Mouse (Mus musculus): ENCODE measurements at regions not wholly inside any gene's neighbourhood (a gene's known extent, or its start where the extent isn't known, plus 50 kb on each side); places are given as distances from the start of the nearest gene placed in this dataset.

- 66% methylated on average over 8 of the region's 8 CpGs for WGBS
- H3K9ac ChIP-seq (replicated peaks; ENCODE audit: low read depth, low read length) = no peak overlapping the region
Observed at GRCm38 (mm10) chr4:127635262-127635661, 277.3 kb upstream of the Gjb5 start.

DNA sequence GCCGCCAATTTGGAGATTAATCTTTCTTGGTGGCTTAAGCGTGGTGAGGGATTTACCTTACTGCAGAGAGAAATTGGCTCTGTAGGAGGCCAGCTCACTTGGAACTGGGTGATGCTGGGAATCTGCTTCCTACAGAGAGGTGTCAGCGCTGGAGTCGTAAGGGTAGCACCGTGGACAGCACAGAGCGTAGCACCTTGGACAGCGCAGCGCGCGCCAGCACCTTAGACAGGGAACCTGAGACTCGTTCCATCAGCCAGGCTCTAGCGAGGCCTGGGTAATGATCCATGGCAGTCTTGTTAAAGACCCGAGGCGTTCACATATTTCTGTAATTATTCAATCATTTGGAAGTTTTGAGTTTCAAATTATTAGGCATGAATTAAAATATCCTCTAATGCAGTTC is 261.9 kb upstream of the Gjb5 start:
- Histone ChIP-seq H3K9me3 (replicated peaks; ENCODE audit: control insufficient read depth, low read length) (no peaks in the 10 kb centered on the region), H3K27me3 (ENCODE audit: control insufficient read depth, insufficient read depth, low read length) (no peaks in the 10 kb centered on the region), H3K4me3 (ENCODE audit: low read depth, low read length) (no peak overlapping the region), H3K36me3 (replicated peaks; ENCODE audit: control insufficient read depth, insufficient read depth, low read length) (no peaks in the 10 kb centered on the region), H3K4me2 (ENCODE audit: low read depth, low read length) (no peak overlapping the region), H3K9ac (replicated peaks; ENCODE audit: low read depth, low read length) (no peak overlapping the region), H3K27ac (ENCODE audit: low read depth) (no peak overlapping the region), H3K4me1 (ENCODE audit: control insufficient read depth, insufficient read depth) (no peaks in the 10 kb centered on the region)
- ATAC-seq (ENCODE audit: insufficient read depth, low read depth) (peak; percentile 81), DNase-seq (ENCODE audit: low spot score) (peak; percentile 43)
- TF ChIP-seq EP300 (IDR thresholded peaks at IDR 0.05; ENCODE audit: low read depth) = no peak
- TF ChIP-seq CTCF (IDR thresholded peaks at IDR 0.05; ENCODE audit: low read depth) = no peak
- 4% methylated on average over 14 of the region's 14 CpGs for WGBS

More at GRCm38 (mm10) chr4:127635262-127635661, 277.3 kb upstream of the Gjb5 start:
- ATAC-seq (ENCODE audit: insufficient read depth, low read depth) (no peak), DNase-seq (ENCODE audit: low spot score) (no peak)
- H3K4me3 ChIP-seq (ENCODE audit: low read depth, low read length) = no peak overlapping the region
- H3K9me3 ChIP-seq (replicated peaks; ENCODE audit: control insufficient read depth, low read length) = no peaks in the 10 kb centered on the region
- no peaks in the 10 kb centered on the region for H3K27me3 ChIP-seq (ENCODE audit: control insufficient read depth, insufficient read depth, low read length)
- no peak overlapping the region for H3K4me2 ChIP-seq (ENCODE audit: low read depth, low read length)
- TF ChIP-seq CTCF (IDR thresholded peaks at IDR 0.05; ENCODE audit: low read depth) = no peak
- TF ChIP-seq EP300 (IDR thresholded peaks at IDR 0.05; ENCODE audit: low read depth) = no peak
- no peaks in the 10 kb centered on the region for H3K4me1 ChIP-seq (ENCODE audit: control insufficient read depth, insufficient read depth)
- no peak overlapping the region for H3K27ac ChIP-seq (ENCODE audit: low read depth)
- no peaks in the 10 kb centered on the region for H3K36me3 ChIP-seq (replicated peaks; ENCODE audit: control insufficient read depth, insufficient read depth, low read length)

- TF ChIP-seq EP300 (IDR thresholded peaks at IDR 0.05; ENCODE audit: low read depth) = no peak
- peak; percentile 36 for TF ChIP-seq CTCF (IDR thresholded peaks at IDR 0.05; ENCODE audit: low read depth)
- Histone ChIP-seq H3K4me1 (ENCODE audit: control insufficient read depth, insufficient read depth) (no peaks in the 10 kb centered on the region), H3K27me3 (ENCODE audit: control insufficient read depth, insufficient read depth, low read length) (no peaks in the 10 kb centered on the region), H3K9me3 (replicated peaks; ENCODE audit: control insufficient read depth, low read length) (no peaks in the 10 kb centered on the region), H3K9ac (replicated peaks; ENCODE audit: low read depth, low read length) (no peak overlapping the region), H3K27ac (ENCODE audit: low read depth) (no peak overlapping the region), H3K4me3 (ENCODE audit: low read depth, low read length) (no peak overlapping the region), H3K36me3 (replicated peaks; ENCODE audit: control insufficient read depth, insufficient read depth, low read length) (no peaks in the 10 kb centered on the region), H3K4me2 (ENCODE audit: low read depth, low read length) (no peak overlapping the region)
- no peak for ATAC-seq (ENCODE audit: insufficient read depth, low read depth)
- WGBS = 47% methylated on average over 8 of the region's 8 CpGs
- DNase-seq (ENCODE audit: low spot score) = no peak
Observed at GRCm38 (mm10) chr4:127612761-127613160, 254.8 kb upstream of the Gjb5 start.

- no peak for ATAC-seq (ENCODE audit: insufficient read depth, low read depth)
- WGBS = 67% methylated on average over 8 of the region's 8 CpGs
- no peaks in the 10 kb centered on the region for H3K27me3 ChIP-seq (ENCODE audit: control insufficient read depth, insufficient read depth, low read length)
- H3K4me2 ChIP-seq (ENCODE audit: low read depth, low read length) = no peak overlapping the region
- H3K4me3 ChIP-seq (ENCODE audit: low read depth, low read length) = no peak overlapping the region
- H3K9me3 ChIP-seq (replicated peaks; ENCODE audit: control insufficient read depth, low read length) = no peaks in the 10 kb centered on the region
- H3K4me1 ChIP-seq (ENCODE audit: control insufficient read depth, insufficient read depth) = no peaks in the 10 kb centered on the region
- TF ChIP-seq CTCF (IDR thresholded peaks at IDR 0.05; ENCODE audit: low read depth) = no peak
- TF ChIP-seq EP300 (IDR thresholded peaks at IDR 0.05; ENCODE audit: low read depth) = no peak
- H3K9ac ChIP-seq (replicated peaks; ENCODE audit: low read depth, low read length) = no peak overlapping the region
- no peak overlapping the region for H3K27ac ChIP-seq (ENCODE audit: low read depth)
- DNase-seq (ENCODE audit: low spot score) = no peak
- H3K36me3 ChIP-seq (replicated peaks; ENCODE audit: control insufficient read depth, insufficient read depth, low read length) = no peaks in the 10 kb centered on the region
Observed at GRCm38 (mm10) chr4:127600919-127601318, 242.9 kb upstream of the Gjb5 start.

DNA sequence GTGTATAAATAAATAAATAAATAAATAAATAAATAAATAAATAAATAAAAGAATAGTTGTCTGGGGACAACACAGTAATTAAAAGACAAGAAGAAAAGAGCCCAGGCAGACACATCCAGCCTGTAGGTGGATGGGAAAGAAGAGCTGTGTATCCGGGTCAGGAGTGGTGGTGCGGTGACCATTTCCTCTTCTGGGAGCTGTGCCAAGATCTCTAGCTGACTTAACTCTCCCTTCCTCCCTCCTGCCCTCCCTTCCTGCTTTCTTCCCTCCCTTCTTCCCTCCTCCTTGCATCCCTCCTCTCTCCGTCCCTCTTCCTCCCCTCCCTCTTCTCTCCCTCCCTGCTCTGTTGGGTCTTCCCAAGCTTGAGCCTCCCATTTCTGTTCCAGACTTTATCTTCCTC is 240.6 kb upstream of the Gjb5 start:
- TF ChIP-seq CTCF (IDR thresholded peaks at IDR 0.05; ENCODE audit: low read depth) = no peak
- TF ChIP-seq EP300 (IDR thresholded peaks at IDR 0.05; ENCODE audit: low read depth) = no peak
- no peak for ATAC-seq (ENCODE audit: insufficient read depth, low read depth)

DNA sequence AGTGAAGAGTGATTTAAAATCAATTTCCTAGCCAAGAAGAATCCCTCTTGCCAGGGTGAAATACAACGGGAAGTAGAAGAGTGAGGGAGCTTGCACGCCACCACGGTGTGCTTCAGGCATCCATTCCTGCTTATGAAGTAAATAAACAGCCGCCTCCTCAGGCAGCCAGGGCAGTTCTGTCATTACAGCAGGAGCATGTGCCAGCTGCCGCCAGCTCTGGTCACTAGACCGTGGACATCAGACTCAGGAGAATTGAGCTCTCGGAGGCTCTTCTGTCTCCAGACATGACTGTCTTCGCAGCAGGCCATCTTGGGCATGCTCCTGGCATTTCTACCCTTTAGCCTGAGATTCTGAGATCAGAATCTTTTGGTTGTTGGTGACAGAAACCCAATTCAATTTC is 236.1 kb upstream of the Gjb5 start:
- H3K4me1 ChIP-seq (ENCODE audit: control insufficient read depth, insufficient read depth) = no peaks in the 10 kb centered on the region
- 79% methylated on average over 8 of the region's 8 CpGs for WGBS

More for the DNA sequence above, 240.6 kb upstream of the Gjb5 start:
- Histone ChIP-seq H3K36me3 (replicated peaks; ENCODE audit: control insufficient read depth, insufficient read depth, low read length) (no peaks in the 10 kb centered on the region), H3K4me3 (ENCODE audit: low read depth, low read length) (no peak overlapping the region), H3K4me2 (ENCODE audit: low read depth, low read length) (no peak overlapping the region), H3K4me1 (ENCODE audit: control insufficient read depth, insufficient read depth) (no peaks in the 10 kb centered on the region), H3K9me3 (replicated peaks; ENCODE audit: control insufficient read depth, low read length) (no peaks in the 10 kb centered on the region), H3K9ac (replicated peaks; ENCODE audit: low read depth, low read length) (no peak overlapping the region), H3K27ac (ENCODE audit: low read depth) (no peak overlapping the region), H3K27me3 (ENCODE audit: control insufficient read depth, insufficient read depth, low read length) (no peaks in the 10 kb centered on the region)
- 35% methylated on average over 3 of the region's 3 CpGs for WGBS
- DNase-seq (ENCODE audit: low spot score) = no peak

More for the DNA sequence above, 236.1 kb upstream of the Gjb5 start:
- no peak overlapping the region for H3K4me3 ChIP-seq (ENCODE audit: low read depth, low read length)
- H3K4me2 ChIP-seq (ENCODE audit: low read depth, low read length) = no peak overlapping the region
- no peaks in the 10 kb centered on the region for H3K36me3 ChIP-seq (replicated peaks; ENCODE audit: control insufficient read depth, insufficient read depth, low read length)
- H3K27me3 ChIP-seq (ENCODE audit: control insufficient read depth, insufficient read depth, low read length) = no peaks in the 10 kb centered on the region
- DNase-seq (ENCODE audit: low spot score) = no peak
- TF ChIP-seq CTCF (IDR thresholded peaks at IDR 0.05; ENCODE audit: low read depth) (no peak), EP300 (IDR thresholded peaks at IDR 0.05; ENCODE audit: low read depth) (no peak)
- no peak overlapping the region for H3K27ac ChIP-seq (ENCODE audit: low read depth)
- ATAC-seq (ENCODE audit: insufficient read depth, low read depth) = no peak
- no peaks in the 10 kb centered on the region for H3K9me3 ChIP-seq (replicated peaks; ENCODE audit: control insufficient read depth, low read length)
- no peak overlapping the region for H3K9ac ChIP-seq (replicated peaks; ENCODE audit: low read depth, low read length)
